Mouse (Mus musculus) olfactory bulb, adult 2 months (tissue): ENCODE results near the gene Sh3rf1.

Source experiments
- CTCF ChIP-seq: fragments of 200-500 bp; IDR thresholded peaks from 2 replicates; pipeline ENCODE4 v1.5.1; 2012; ENCODE audit warnings: low read depth, mild to moderate bottlenecking, low read length, moderate library complexity; ENCODE audit not compliant: insufficient read depth
- POLR2A ChIP-seq: fragments of 200-500 bp; IDR thresholded peaks from 2 replicates; pipeline ENCODE4 v1.6.1; 2012; ENCODE audit warnings: mild to moderate bottlenecking, low read depth, low read length, moderate library complexity; ENCODE audit not compliant: insufficient read depth

DNA sequence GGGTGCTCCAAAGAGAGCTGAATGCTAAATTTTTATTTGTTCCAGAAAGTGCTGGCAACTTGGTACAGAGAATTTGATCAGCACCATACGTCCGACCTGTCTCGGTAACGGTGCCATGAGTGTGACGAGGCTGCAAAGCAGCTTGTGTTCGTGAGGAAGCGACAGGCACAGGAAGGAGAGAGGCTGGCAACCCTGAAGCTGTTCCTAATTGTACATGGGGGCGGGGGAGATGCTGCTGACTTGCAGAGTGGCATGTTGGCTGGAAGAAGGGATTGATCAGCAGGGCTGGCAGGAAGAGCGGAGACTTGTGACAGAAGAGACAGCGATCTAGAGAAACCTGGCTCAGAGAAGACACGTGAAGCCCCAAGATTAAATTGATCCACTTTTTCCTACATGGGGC, 197.9 kb downstream of the Sh3rf1 start:
- TF ChIP-seq CTCF = no peak
- TF ChIP-seq POLR2A = no peak
